Mouse (Mus musculus) telencephalon, adult 2 months (tissue): ENCODE data around the gene Gjc2.
"Not testable (repeated sequence)": the region's sequence is repeated elsewhere in the genome, so short reads cannot be mapped to it uniquely, and the experiment has no call there.

Source experiments
- DNase-seq: peaks from one replicate; pipeline ENCODE4 v3.0.0-alpha.2; 2011; ENCODE audit warnings: low read depth, low spot score

Gene Gjc2

GRCm38 (mm10) chr11:59182864-59183331 is at the start of gene Gjc2:
Gene Gjc2, minus strand, starts transcription at chr11:59183213.
- DNase-seq: peak; percentile 68

- DNase-seq: no peak
Observed at GRCm38 (mm10) chr11:59232797-59233196, 49.8 kb upstream of the Gjc2 start.

GRCm38 (mm10) chr11:59230144-59230760 is 47.2 kb upstream of the Gjc2 start:
- DNase-seq: no peak

GRCm38 (mm10) chr11:59228122-59228953 is 45.3 kb upstream of the Gjc2 start, which contains the start of gene Arf1:
Gene Arf1, minus strand, starts transcription at chr11:59228270.
- peak; percentile 91 for DNase-seq

GRCm38 (mm10) chr11:59227604-59228121 is 44.6 kb upstream of the Gjc2 start:
- no peak for DNase-seq

- DNase-seq: no peak
Observed at GRCm38 (mm10) chr11:59226787-59227603, 44.0 kb upstream of the Gjc2 start.

- DNase-seq: no peak
Observed at GRCm38 (mm10) chr11:59226251-59226650, 43.2 kb upstream of the Gjc2 start.

- DNase-seq: no peak
Observed at GRCm38 (mm10) chr11:59225167-59225566, 42.2 kb upstream of the Gjc2 start.

- DNase-seq: no peak
Observed at GRCm38 (mm10) chr11:59224470-59224869, 41.5 kb upstream of the Gjc2 start.

- DNase-seq: no peak
Observed at GRCm38 (mm10) chr11:59224025-59224424, 41.0 kb upstream of the Gjc2 start.

- no peak for DNase-seq
Observed at GRCm38 (mm10) chr11:59222306-59222705, 39.3 kb upstream of the Gjc2 start.

GRCm38 (mm10) chr11:59221604-59222003 is 38.6 kb upstream of the Gjc2 start:
- no peak for DNase-seq

- DNase-seq: no peak
Observed at GRCm38 (mm10) chr11:59219064-59219463, 36.1 kb upstream of the Gjc2 start.

GRCm38 (mm10) chr11:59218389-59218998 is 35.5 kb upstream of the Gjc2 start:
- DNase-seq: no peak

- DNase-seq: peak; percentile 79
Observed at GRCm38 (mm10) chr11:59216955-59217354, 33.9 kb upstream of the Gjc2 start.

- DNase-seq: no peak
Observed at GRCm38 (mm10) chr11:59212892-59213494, 30.0 kb upstream of the Gjc2 start.

- not testable (repeated sequence) for DNase-seq
Observed at GRCm38 (mm10) chr11:59212320-59212719, 29.3 kb upstream of the Gjc2 start.

- DNase-seq: not testable (repeated sequence)
Observed at GRCm38 (mm10) chr11:59211561-59211960, 28.5 kb upstream of the Gjc2 start.

- DNase-seq: no peak
Observed at GRCm38 (mm10) chr11:59210020-59210419, 27.0 kb upstream of the Gjc2 start.

GRCm38 (mm10) chr11:59209580-59209979 is 26.6 kb upstream of the Gjc2 start:
- DNase-seq: no peak

- DNase-seq: no peak
Observed at GRCm38 (mm10) chr11:59209003-59209441, 26.0 kb upstream of the Gjc2 start.
